Mouse (Mus musculus): ENCODE measurements around the gene Runx1.

DNA sequence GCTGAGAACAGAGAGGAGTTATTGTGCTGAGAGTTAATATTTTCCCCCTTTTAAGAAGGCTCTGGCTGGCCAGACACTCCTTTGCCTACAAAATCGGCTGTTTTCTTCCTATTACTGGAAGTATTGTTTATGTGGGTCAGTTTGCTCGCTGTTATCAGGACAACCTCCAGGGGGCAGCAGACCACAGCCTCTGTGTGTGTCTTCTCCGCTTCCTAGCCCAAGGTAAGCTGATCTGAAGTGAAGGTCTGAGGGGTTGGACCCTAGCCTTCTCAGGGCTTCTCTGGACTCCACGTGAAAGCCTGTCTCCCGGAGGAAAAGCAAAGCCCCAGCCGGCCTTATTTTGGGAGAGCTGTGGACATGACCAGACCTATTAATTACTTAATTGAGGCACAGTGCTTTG is 260.2 kb downstream of the Runx1 start:
- TF ChIP-seq CTCF (conservative IDR thresholded peaks at IDR 0.05; ENCODE audit: insufficient read depth, insufficient read length, low read depth, low read length): peak; percentile 91
- TF ChIP-seq POLR2A (IDR thresholded peaks at IDR 0.05; ENCODE audit: low read depth, low read length): no peak

Data from kidney, adult 2 months (tissue).